Mouse (Mus musculus) embryonic facial prominence, embryonic 11.5 days (tissue): Measurements from ENCODE around the gene Actn4. TPM values are rescaled to one million over a fixed set of nuclear protein-coding genes. Genes with fewer than 3 reads are reported as not detected.

Source experiments
- ATAC-seq: fragments of 200-750 bp; cut with Nextera tagmentation; replicated peaks from 2 replicates; pipeline ENCODE4 v1.8.0; 2017; ENCODE audit warnings: low read depth; ENCODE audit not compliant: insufficient number of reproducible peaks, low FRiP score, low TSS enrichment
- DNase-seq: peaks from one replicate; pipeline ENCODE4 v3.0.0-alpha.2; 2015; ENCODE audit warnings: low spot score
- H3K27ac ChIP-seq: fragments of 300-500 bp; sonication (generic); replicated peaks from 2 replicates; pipeline ENCODE4 v1.5.1; 2014; ENCODE audit warnings: mild to moderate bottlenecking, low read depth, low read length, control low read depth
- H3K27me3 ChIP-seq: fragments of 300-500 bp; sonication (generic); 2 replicates; pipeline ENCODE4 v1.6.1; 2014; ENCODE audit warnings: mild to moderate bottlenecking, low read length, moderate library complexity, mixed read lengths; ENCODE audit not compliant: control insufficient read depth, insufficient read depth
- H3K36me3 ChIP-seq: fragments of 300-500 bp; sonication (generic); replicated peaks from 2 replicates; pipeline ENCODE4 v1.6.1; 2014; ENCODE audit warnings: low read depth, mild to moderate bottlenecking, low read length, moderate library complexity, mixed read lengths; ENCODE audit not compliant: control insufficient read depth, insufficient read depth
- H3K4me1 ChIP-seq: fragments of 300-500 bp; sonication (generic); 2 replicates; pipeline ENCODE4 v1.6.1; 2014; ENCODE audit warnings: low read length, mixed read lengths; ENCODE audit not compliant: control insufficient read depth, insufficient read depth
- H3K4me2 ChIP-seq: fragments of 300-500 bp; sonication (generic); 2 replicates; pipeline ENCODE4 v1.6.1; 2014; ENCODE audit warnings: low read depth, mild to moderate bottlenecking, control low read depth, low read length, moderate library complexity
- H3K4me3 ChIP-seq: fragments of 300-500 bp; sonication (generic); 2 replicates; pipeline ENCODE4 v1.5.1; 2014; ENCODE audit warnings: low read depth, low read length, control low read depth
- H3K9ac ChIP-seq: fragments of 300-500 bp; sonication (generic); replicated peaks from 2 replicates; pipeline ENCODE4 v1.6.1; 2014; ENCODE audit warnings: mild to moderate bottlenecking, control low read depth, low read length
- H3K9me3 ChIP-seq: fragments of 300-500 bp; sonication (generic); replicated peaks from 2 replicates; pipeline ENCODE4 v1.6.1; 2016; ENCODE audit warnings: mild to moderate bottlenecking, low read length, inconsistent platforms, mixed read lengths; ENCODE audit not compliant: control insufficient read depth
- WGBS: fragments of 180-500 bp; shearing (Covaris S2); extraction: QIAGEN DNeasy Blood & Tissue Kit; methylation state at CpG from one replicate; pipeline ENCODE4 v1.1.7; 2014; 5-methylcytosine and 5-hydroxymethylcytosine counted together
- polyA plus RNA-seq: library from polyadenylated mRNA; unstranded; fragments of >200 nt; fragmentation: Nextera tagmentation; extraction: Ambion mirVana; gene quantifications from 2 replicates; pipeline ENCODE4 v1.2.1, GENCODE M21; 2014

The Actn4 gene
- polyA plus RNA-seq, 1 experiment from 2014 or later = 190 TPM

DNA sequence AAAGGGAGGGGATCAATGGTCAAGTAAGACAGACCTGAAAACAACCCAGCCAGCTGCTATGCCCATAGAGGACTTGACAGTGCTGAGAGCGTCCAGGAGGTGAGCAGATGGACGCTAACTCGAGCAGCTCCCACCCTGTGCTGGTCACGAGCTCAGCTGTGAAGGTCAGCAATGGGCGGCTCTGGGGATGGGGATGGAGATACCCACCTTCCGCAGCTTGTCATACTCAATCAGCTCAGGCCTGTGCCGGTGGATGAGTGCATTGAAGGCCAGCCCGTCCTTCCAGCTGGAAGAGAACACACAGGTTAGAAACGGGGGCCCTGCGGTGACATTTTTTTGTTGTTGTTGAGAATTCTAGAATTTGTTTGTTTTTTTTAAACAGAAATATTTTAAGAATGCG, 49.0 kb downstream of the Actn4 start:
- H3K36me3 ChIP-seq = peaks cover 25% of the 10 kb centered on the region
- no peak for DNase-seq
- no peaks in the 10 kb centered on the region for H3K4me1 ChIP-seq
- no peaks in the 10 kb centered on the region for H3K27me3 ChIP-seq
- no peak for ATAC-seq
- H3K27ac ChIP-seq = no peak overlapping the region
- no peaks in the 10 kb centered on the region for H3K9me3 ChIP-seq
- 66% methylated on average over 11 of the region's 11 CpGs for WGBS
- no peak overlapping the region for H3K4me3 ChIP-seq
- H3K4me2 ChIP-seq = no peak overlapping the region
- no peak overlapping the region for H3K9ac ChIP-seq

- ATAC-seq (no peak), DNase-seq (no peak)
- Histone ChIP-seq H3K36me3 (peaks cover 27% of the 10 kb centered on the region), H3K4me3 (no peak overlapping the region), H3K27ac (no peak overlapping the region), H3K4me1 (no peaks in the 10 kb centered on the region), H3K9me3 (no peaks in the 10 kb centered on the region), H3K4me2 (no peak overlapping the region), H3K9ac (no peak overlapping the region), H3K27me3 (no peaks in the 10 kb centered on the region)
- WGBS = 40% methylated on average over 4 of the region's 4 CpGs
Observed at GRCm38 (mm10) chr7:28911632-28912031, 50.5 kb downstream of the Actn4 start.

DNA sequence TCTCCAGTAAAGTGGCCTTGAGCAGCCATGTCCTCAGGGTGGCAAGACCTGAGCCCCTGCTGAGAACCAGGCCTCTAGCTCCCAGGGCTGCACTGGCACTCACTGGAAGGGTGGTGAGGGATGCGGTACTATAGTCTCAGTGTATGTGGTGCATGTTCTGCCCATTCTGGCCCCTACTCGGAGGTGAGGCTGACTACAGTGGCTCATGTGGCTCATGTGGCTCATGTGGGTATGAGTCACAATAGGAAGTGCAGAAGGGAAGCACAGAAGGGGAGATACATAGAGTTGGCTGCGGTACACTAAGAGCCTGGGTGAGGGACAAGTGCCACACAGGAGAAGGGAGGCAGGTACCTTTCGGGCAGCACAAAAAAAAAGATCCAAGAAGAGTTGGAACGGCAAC, 54.9 kb downstream of the Actn4 start:
- Histone ChIP-seq H3K9me3 (no peaks in the 10 kb centered on the region), H3K36me3 (peaks cover 19% of the 10 kb centered on the region), H3K4me1 (no peaks in the 10 kb centered on the region), H3K4me3 (no peak overlapping the region), H3K27ac (no peak overlapping the region), H3K9ac (no peak overlapping the region), H3K4me2 (no peak overlapping the region), H3K27me3 (no peaks in the 10 kb centered on the region)
- 95% methylated on average over 5 of the region's 5 CpGs for WGBS
- ATAC-seq = no peak
- DNase-seq = no peak

- Histone ChIP-seq H3K27ac (no peak overlapping the region), H3K27me3 (no peaks in the 10 kb centered on the region), H3K4me1 (no peaks in the 10 kb centered on the region), H3K4me2 (no peak overlapping the region), H3K9me3 (no peaks in the 10 kb centered on the region), H3K9ac (no peak overlapping the region), H3K4me3 (no peak overlapping the region), H3K36me3 (peaks cover 29% of the 10 kb centered on the region)
- no peak for DNase-seq
- ATAC-seq = no peak
- WGBS = 90% methylated on average over 10 of the region's 10 CpGs
Observed at GRCm38 (mm10) chr7:28903778-28904177, 58.4 kb downstream of the Actn4 start.

GRCm38 (mm10) chr7:28902809-28903208, 59.3 kb downstream of the Actn4 start:
- Histone ChIP-seq H3K27ac (no peak overlapping the region), H3K36me3 (peaks cover 33% of the 10 kb centered on the region), H3K9ac (no peak overlapping the region)

GRCm38 (mm10) chr7:28902180-28902579, 60.0 kb downstream of the Actn4 start:
- H3K4me3 ChIP-seq = no peak overlapping the region
- no peaks in the 10 kb centered on the region for H3K9me3 ChIP-seq
- H3K4me1 ChIP-seq = no peaks in the 10 kb centered on the region
- peaks cover 33% of the 10 kb centered on the region for H3K36me3 ChIP-seq
- H3K27ac ChIP-seq = no peak overlapping the region
- H3K27me3 ChIP-seq = no peaks in the 10 kb centered on the region
- ATAC-seq (no peak), DNase-seq (no peak)
- H3K9ac ChIP-seq = no peak overlapping the region
- WGBS = 92% methylated on average over 6 of the region's 6 CpGs
- no peak overlapping the region for H3K4me2 ChIP-seq

More at GRCm38 (mm10) chr7:28902809-28903208, 59.3 kb downstream of the Actn4 start:
- DNase-seq (no peak), ATAC-seq (no peak)
- Histone ChIP-seq H3K9me3 (no peaks in the 10 kb centered on the region), H3K4me3 (no peak overlapping the region), H3K4me1 (no peaks in the 10 kb centered on the region), H3K27me3 (no peaks in the 10 kb centered on the region), H3K4me2 (no peak overlapping the region)
- 96% methylated on average over 3 of the region's 3 CpGs for WGBS

DNA sequence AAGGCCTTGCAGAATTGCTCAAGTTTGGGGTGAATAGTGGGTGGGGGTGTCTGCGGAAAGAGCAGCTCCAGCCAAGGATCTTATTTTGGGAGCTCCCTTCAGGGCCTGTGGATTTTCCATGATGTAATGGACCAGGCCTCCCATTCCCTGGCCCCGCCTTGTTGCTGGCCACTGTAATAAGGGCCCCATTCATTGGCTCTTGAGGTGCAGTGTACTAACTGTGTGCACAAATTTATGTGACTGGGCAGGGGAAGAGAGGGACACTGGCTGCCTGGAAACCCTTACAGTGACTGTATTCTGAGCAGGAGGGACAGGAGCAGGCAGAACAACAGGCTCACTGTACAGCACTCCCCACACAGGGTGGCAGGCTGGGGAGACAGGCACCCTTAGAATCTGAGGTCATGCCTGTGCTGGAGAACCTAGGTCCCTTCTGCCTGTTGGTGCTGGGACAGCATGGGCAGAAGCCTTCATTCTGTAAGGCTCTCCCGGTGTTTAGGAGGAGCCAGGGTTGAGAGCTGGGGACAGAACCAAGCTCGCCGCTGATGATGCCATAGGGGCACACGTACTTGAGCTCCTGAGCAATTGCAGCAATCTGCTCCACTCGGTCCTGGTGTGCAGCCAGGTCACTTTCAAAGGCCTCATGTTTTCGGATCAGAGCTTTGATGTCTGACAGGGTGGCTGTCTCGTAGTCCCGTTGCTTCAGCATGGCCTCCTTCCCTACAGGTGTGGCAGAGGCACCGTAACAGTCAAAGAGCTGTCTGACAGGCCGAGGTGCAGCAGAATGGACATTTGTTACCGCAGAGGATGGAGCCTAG, 60.6 kb downstream of the Actn4 start:
- DNase-seq (no peak), ATAC-seq (no peak)
- H3K36me3 ChIP-seq = peaks cover 30% of the 10 kb centered on the region

DNA sequence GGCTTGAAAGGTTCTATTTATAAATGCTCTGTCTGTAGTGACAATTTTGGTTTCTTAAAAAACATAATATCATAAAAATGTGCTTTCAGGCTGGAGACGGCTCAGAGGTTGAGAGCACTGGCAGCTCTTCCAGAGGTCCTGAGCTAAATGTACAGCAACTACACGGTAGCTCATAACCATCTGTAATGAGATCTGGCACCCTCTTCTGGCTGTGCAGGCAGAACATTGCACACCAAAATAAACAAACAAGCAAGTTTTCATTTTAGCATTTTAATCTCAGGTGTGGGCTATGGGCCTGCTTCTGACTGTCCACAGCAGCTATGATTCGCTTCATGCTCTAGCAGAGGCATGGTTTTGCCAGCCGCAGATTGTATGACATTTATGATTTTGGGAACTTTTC, 62.2 kb downstream of the Actn4 start:
- Histone ChIP-seq H3K9ac (no peak overlapping the region), H3K36me3 (peaks cover 31% of the 10 kb centered on the region), H3K4me3 (no peak overlapping the region), H3K27me3 (no peaks in the 10 kb centered on the region), H3K4me2 (no peak overlapping the region), H3K27ac (no peak overlapping the region), H3K4me1 (no peaks in the 10 kb centered on the region), H3K9me3 (no peaks in the 10 kb centered on the region)
- no peak for DNase-seq
- 89% methylated on average over 4 of the region's 4 CpGs for WGBS
- ATAC-seq = no peak

More for the DNA sequence above, 60.6 kb downstream of the Actn4 start:
- Histone ChIP-seq H3K27ac (no peak overlapping the region), H3K27me3 (no peaks in the 10 kb centered on the region), H3K9me3 (no peaks in the 10 kb centered on the region), H3K4me1 (no peaks in the 10 kb centered on the region), H3K4me3 (no peak overlapping the region), H3K4me2 (no peak overlapping the region), H3K9ac (no peak overlapping the region)
- WGBS = 90% methylated on average over 13 of the region's 13 CpGs
